Mouse (Mus musculus) liver, postnatal 0 days (tissue): ENCODE data around the gene Muc2. TPM values are rescaled to one million over a fixed set of nuclear protein-coding genes. Genes with fewer than 3 reads are reported as not detected.

Experiments used
- ATAC-seq: fragments of 200-750 bp; cut with Nextera tagmentation; 2 replicates; pipeline ENCODE4 v1.8.0; 2017; ENCODE audit warnings: mild to moderate bottlenecking, moderate library complexity
- DNase-seq: peaks from one replicate; pipeline ENCODE4 v3.0.0-alpha.2; 2016
- H3K27ac ChIP-seq: fragments of 300-500 bp; sonication (generic); 2 replicates; pipeline ENCODE4 v1.5.1; 2014; ENCODE audit warnings: antibody characterized with exemption, moderate library complexity, mild to moderate bottlenecking, low read depth
- H3K27me3 ChIP-seq: fragments of 300-500 bp; sonication (generic); 2 replicates; pipeline ENCODE4 v1.6.1; 2014; ENCODE audit warnings: low read length, control low read depth, mixed read lengths; ENCODE audit not compliant: insufficient read depth
- H3K36me3 ChIP-seq: fragments of 300-500 bp; sonication (generic); replicated peaks from 2 replicates; pipeline ENCODE4 v1.6.1; 2014; ENCODE audit warnings: mild to moderate bottlenecking, control low read depth, low read length, moderate library complexity, mixed read lengths; ENCODE audit not compliant: insufficient read depth
- H3K4me1 ChIP-seq: fragments of 300-500 bp; sonication (generic); 2 replicates; pipeline ENCODE4 v1.6.1; 2014; ENCODE audit warnings: antibody characterized with exemption, mild to moderate bottlenecking, control low read depth; ENCODE audit not compliant: insufficient read depth
- H3K4me2 ChIP-seq: fragments of 300-500 bp; sonication (generic); 2 replicates; pipeline ENCODE4 v1.6.1; 2014; ENCODE audit warnings: low read depth, mild to moderate bottlenecking, low read length, moderate library complexity, mixed read lengths
- H3K4me3 ChIP-seq: fragments of 300-500 bp; sonication (generic); 2 replicates; pipeline ENCODE4 v1.5.1; 2014; ENCODE audit warnings: low read depth, low read length
- H3K9ac ChIP-seq: fragments of 300-500 bp; sonication (generic); replicated peaks from 2 replicates; pipeline ENCODE4 v1.6.1; 2014; ENCODE audit warnings: mild to moderate bottlenecking, moderate library complexity
- H3K9me3 ChIP-seq: fragments of 300-500 bp; sonication (generic); 2 replicates; pipeline ENCODE4 v1.6.1; 2016; ENCODE audit warnings: mild to moderate bottlenecking, control low read depth, low read length, mixed read lengths
- CTCF ChIP-seq: sonication (generic); IDR thresholded peaks from 2 replicates; pipeline ENCODE4 v1.5.1; 2016; ENCODE audit warnings: antibody characterized with exemption, low read depth
- EP300 ChIP-seq: IDR thresholded peaks from 2 replicates; pipeline ENCODE4 v1.6.1; 2016; ENCODE audit warnings: antibody characterized with exemption, low read depth, mild to moderate bottlenecking
- WGBS: fragments of 180-500 bp; shearing (Covaris S2); extraction: QIAGEN DNeasy Blood & Tissue Kit; methylation state at CpG from one replicate; pipeline ENCODE4 v1.1.7; 2014; ENCODE audit not compliant: insufficient replicate concordance; 5-methylcytosine and 5-hydroxymethylcytosine counted together
- polyA plus RNA-seq: library from polyadenylated mRNA; unstranded; fragments of >200 nt; fragmentation: Nextera tagmentation; extraction: Ambion mirVana; gene quantifications from 2 replicates; pipeline ENCODE4 v1.2.1, GENCODE M21; 2015

Muc2 gene
- 0.12 TPM in 1 of 2 replicates, not detected in the other for polyA plus RNA-seq

GRCm38 (mm10) chr7:141690040-141690439 lies at the start of gene Muc2:
Muc2 (plus strand) TSS chr7:141690340.
- Histone ChIP-seq H3K27me3 (no peaks in the 10 kb centered on the region), H3K4me2 (no peak within 1 kb of the TSS), H3K27ac (no peak within 1 kb of the TSS), H3K9me3 (no peaks in the 10 kb centered on the region), H3K4me3 (no peak within 1 kb of the TSS), H3K4me1 (no peaks in the 10 kb centered on the region), H3K9ac (no peak within 1 kb of the TSS), H3K36me3 (no peaks in the 10 kb centered on the region)
- 61% methylated on average over 8 of the region's 8 CpGs for WGBS
- ATAC-seq (no peak), DNase-seq (no peak)
- no peak for TF ChIP-seq CTCF
- TF ChIP-seq EP300: no peak

GRCm38 (mm10) chr7:141642375-141642774 lies 47.8 kb upstream of the Muc2 start:
- H3K4me3 ChIP-seq: no peak overlapping the region
- H3K4me1 ChIP-seq: no peaks in the 10 kb centered on the region
- no peaks in the 10 kb centered on the region for H3K36me3 ChIP-seq
- no peak overlapping the region for H3K27ac ChIP-seq
- H3K9ac ChIP-seq: no peak overlapping the region
- ATAC-seq (no peak), DNase-seq (no peak)
- no peak for TF ChIP-seq CTCF
- TF ChIP-seq EP300: no peak
- no peaks in the 10 kb centered on the region for H3K27me3 ChIP-seq
- no peak overlapping the region for H3K4me2 ChIP-seq
- WGBS: 75% methylated on average over 1 of the region's 1 CpGs
- no peaks in the 10 kb centered on the region for H3K9me3 ChIP-seq

DNA sequence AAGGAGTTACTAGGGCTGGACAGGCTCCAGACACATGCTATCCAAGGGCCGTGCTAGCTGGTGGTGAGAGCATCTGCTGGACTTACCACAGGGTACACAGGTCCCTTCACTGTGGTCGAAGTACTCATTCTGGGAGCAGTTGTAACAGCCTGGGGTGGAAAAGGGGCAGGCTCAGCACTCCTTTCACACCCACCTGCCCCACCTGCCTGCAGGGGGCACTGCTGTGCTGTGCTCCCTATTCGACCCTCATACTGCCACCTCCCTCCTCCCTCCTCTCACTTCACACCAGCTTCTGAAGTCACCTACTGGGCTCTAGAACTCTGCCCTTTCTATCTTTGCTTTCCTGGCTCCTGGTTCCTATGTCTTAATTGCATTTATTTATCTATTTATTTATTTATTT lies 47.0 kb upstream of the Muc2 start:
- peak; percentile 74 for TF ChIP-seq CTCF
- no peak for TF ChIP-seq EP300
- Histone ChIP-seq H3K4me2 (no peak overlapping the region), H3K36me3 (no peaks in the 10 kb centered on the region), H3K9me3 (no peaks in the 10 kb centered on the region), H3K27ac (no peak overlapping the region), H3K4me3 (no peak overlapping the region), H3K27me3 (no peaks in the 10 kb centered on the region), H3K4me1 (no peaks in the 10 kb centered on the region), H3K9ac (no peak overlapping the region)
- WGBS: 38% methylated on average over 3 of the region's 3 CpGs
- ATAC-seq (0 out of 2 replicates have a peak, but pooled peaks have one; percentile 26), DNase-seq (peak; percentile 66)

DNA sequence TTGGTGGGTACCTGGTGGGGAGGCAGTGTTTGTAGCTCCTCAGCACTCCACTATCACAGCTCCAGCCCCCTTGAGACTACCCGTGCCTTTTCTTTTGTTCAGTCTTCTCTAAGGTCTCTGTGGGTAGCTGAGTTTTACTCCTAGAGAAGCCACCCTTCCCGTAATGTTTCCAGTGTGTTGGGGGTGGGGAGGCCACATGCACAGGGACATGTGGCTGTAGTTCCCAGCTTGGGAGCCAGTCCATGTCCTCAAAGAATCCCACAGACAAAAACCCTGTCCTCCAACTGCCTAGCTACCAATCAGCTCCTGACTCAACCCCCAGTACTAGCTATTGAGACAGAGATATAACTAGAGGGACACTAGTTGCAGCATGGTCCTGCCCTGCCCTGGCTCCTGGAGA lies 43.1 kb upstream of the Muc2 start:
- no peak for DNase-seq
- no peak for TF ChIP-seq EP300
- TF ChIP-seq CTCF: no peak
- no peak for ATAC-seq
- no peak overlapping the region for H3K4me2 ChIP-seq
- H3K27me3 ChIP-seq: no peaks in the 10 kb centered on the region
- H3K36me3 ChIP-seq: no peaks in the 10 kb centered on the region
- no peak overlapping the region for H3K9ac ChIP-seq
- H3K4me1 ChIP-seq: peaks cover 5% of the 10 kb centered on the region; the same call in 1 of the 2 replicates
- 59% methylated on average over 2 of the region's 2 CpGs for WGBS
- no peaks in the 10 kb centered on the region for H3K9me3 ChIP-seq
- no peak overlapping the region for H3K27ac ChIP-seq
- no peak overlapping the region for H3K4me3 ChIP-seq

- ATAC-seq (no peak), DNase-seq (no peak)
- peaks cover 5% of the 10 kb centered on the region; the same call in 1 of the 2 replicates for H3K4me1 ChIP-seq
- 75% methylated on average over 11 of the region's 11 CpGs for WGBS
- no peaks in the 10 kb centered on the region for H3K36me3 ChIP-seq
- no peaks in the 10 kb centered on the region for H3K27me3 ChIP-seq
- no peak overlapping the region for H3K4me2 ChIP-seq
- no peak overlapping the region for H3K9ac ChIP-seq
- no peak overlapping the region for H3K27ac ChIP-seq
- no peaks in the 10 kb centered on the region for H3K9me3 ChIP-seq
- H3K4me3 ChIP-seq: no peak overlapping the region
- TF ChIP-seq EP300: no peak
- no peak for TF ChIP-seq CTCF
These were observed 42.3 kb upstream of the Muc2 start for GRCm38 (mm10) chr7:141647815-141648214.

DNA sequence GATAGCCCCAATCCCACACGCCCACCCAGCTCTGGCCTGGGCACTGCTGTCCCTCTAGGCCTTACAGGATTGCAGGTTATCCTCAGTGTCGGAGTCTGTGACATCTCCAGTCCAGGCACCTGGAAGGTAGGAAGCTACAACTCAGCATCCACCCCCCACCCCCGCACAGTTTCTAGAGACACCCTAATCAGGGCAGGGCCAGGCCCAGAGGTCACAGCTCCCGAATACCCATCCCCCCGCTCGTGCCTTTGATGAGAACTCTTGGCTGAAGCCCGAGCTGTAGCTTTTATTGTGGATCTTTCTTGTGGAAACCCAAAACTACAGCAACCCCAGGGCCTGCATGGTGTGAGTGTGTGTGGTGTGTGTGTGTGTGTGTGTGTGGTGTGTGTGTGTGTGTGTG lies 37.9 kb upstream of the Muc2 start:
- Histone ChIP-seq H3K9ac (no peak overlapping the region), H3K4me2 (no peak overlapping the region), H3K9me3 (no peaks in the 10 kb centered on the region), H3K4me1 (peaks cover 13% of the 10 kb centered on the region), H3K36me3 (no peaks in the 10 kb centered on the region), H3K4me3 (no peak overlapping the region), H3K27ac (no peak overlapping the region), H3K27me3 (no peaks in the 10 kb centered on the region)
- 47% methylated on average over 7 of the region's 7 CpGs for WGBS
- TF ChIP-seq EP300: no peak
- TF ChIP-seq CTCF: no peak
- DNase-seq: peak; percentile 55
- peak; percentile 33; the same call in 1 of the 2 replicates for ATAC-seq

GRCm38 (mm10) chr7:141660346-141660745 lies 29.8 kb upstream of the Muc2 start:
- no peak overlapping the region for H3K27ac ChIP-seq
- DNase-seq (no peak), ATAC-seq (no peak)
- 95% methylated on average over 1 of the region's 1 CpGs for WGBS
- no peak overlapping the region for H3K4me2 ChIP-seq
- no peak for TF ChIP-seq EP300
- TF ChIP-seq CTCF: no peak
- H3K4me1 ChIP-seq: peaks cover 15% of the 10 kb centered on the region
- H3K9ac ChIP-seq: no peak overlapping the region
- no peaks in the 10 kb centered on the region for H3K27me3 ChIP-seq
- H3K36me3 ChIP-seq: no peaks in the 10 kb centered on the region
- H3K9me3 ChIP-seq: no peaks in the 10 kb centered on the region
- H3K4me3 ChIP-seq: no peak overlapping the region
